Mouse (Mus musculus) stomach, postnatal 0 days (tissue): ENCODE results near the gene 4930544G11Rik.

Experiments
- CTCF ChIP-seq: IDR thresholded peaks from 2 replicates; pipeline ENCODE4 v1.5.1; 2016; ENCODE audit warnings: antibody characterized with exemption, low read depth, mild to moderate bottlenecking, moderate library complexity
- EP300 ChIP-seq: optimal IDR thresholded peaks from 2 replicates; pipeline ENCODE3; 2016; ENCODE audit warnings: antibody characterized with exemption

DNA sequence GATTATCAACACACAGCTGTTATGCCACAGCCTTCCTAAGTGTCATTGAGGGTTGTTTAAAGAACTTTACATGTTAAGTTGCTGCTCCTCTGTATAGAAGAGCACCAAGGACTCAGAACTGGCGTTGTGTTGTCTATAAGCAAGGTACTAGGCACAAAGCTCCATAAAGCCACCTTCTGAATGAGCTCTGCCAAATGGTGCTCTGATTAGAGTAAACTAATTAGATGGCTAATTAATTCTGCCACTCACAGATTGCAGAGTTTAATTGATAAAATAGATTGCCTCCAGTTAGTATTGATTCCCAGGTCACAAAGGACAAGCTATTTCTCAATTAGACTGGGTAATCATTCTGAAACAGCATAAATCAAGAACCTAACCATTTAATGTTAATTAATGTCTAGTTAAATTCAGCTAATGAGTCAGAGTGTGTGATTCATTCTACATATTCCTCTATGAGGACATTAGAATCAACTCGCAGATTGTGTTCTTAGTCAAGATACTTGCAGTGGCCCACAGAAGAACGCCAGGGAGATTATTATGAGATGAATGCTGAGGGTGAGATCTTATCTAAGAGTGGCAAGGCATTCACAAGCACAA is 26.6 kb upstream of the 4930544G11Rik start:
- TF ChIP-seq CTCF (no peak), EP300 (no peak)
